Mouse (Mus musculus): Measurements from ENCODE around the gene Ear10.
"Not testable (repeated sequence)": the region's sequence is repeated elsewhere in the genome, so short reads cannot be mapped to it uniquely, and the experiment has no call there.

GRCm38 (mm10) chr14:43924688-43925403, 1.5 kb upstream of the Ear10 start, which contains the start of gene Gm8113:
- peak; percentile 87 for TF ChIP-seq CTCF (IDR thresholded peaks at IDR 0.05; ENCODE audit: low read depth)
- TF ChIP-seq EP300 (IDR thresholded peaks at IDR 0.05; ENCODE audit: low read depth) = not testable (repeated sequence)
